Mouse (Mus musculus): ENCODE results near the gene Pde4d.

The Pde4d gene

GRCm38 (mm10) chr13:109638273-109638672, 1188.5 kb downstream of the Pde4d start:
- DNase-seq: no peak

GRCm38 (mm10) chr13:109639286-109639685, 1189.5 kb downstream of the Pde4d start:
- no peak for DNase-seq

- no peak for DNase-seq
Measured at GRCm38 (mm10) chr13:109641562-109641961, 1191.8 kb downstream of the Pde4d start.

GRCm38 (mm10) chr13:109643419-109643818, 1193.7 kb downstream of the Pde4d start:
- no peak for DNase-seq

GRCm38 (mm10) chr13:109644086-109644485, 1194.3 kb downstream of the Pde4d start:
- DNase-seq: no peak

- DNase-seq: no peak
Measured at GRCm38 (mm10) chr13:109645284-109645909, 1195.6 kb downstream of the Pde4d start.

GRCm38 (mm10) chr13:109645910-109646284, 1196.1 kb downstream of the Pde4d start:
- DNase-seq: no peak

- no peak for DNase-seq
Measured at GRCm38 (mm10) chr13:109646597-109647232, 1197.0 kb downstream of the Pde4d start.

- DNase-seq: no peak
Measured at GRCm38 (mm10) chr13:109647479-109648199, 1197.9 kb downstream of the Pde4d start.

- DNase-seq: no peak
Measured at GRCm38 (mm10) chr13:109648311-109648710, 1198.6 kb downstream of the Pde4d start.

- no peak for DNase-seq
Measured at GRCm38 (mm10) chr13:109651790-109652605, 1202.2 kb downstream of the Pde4d start.

GRCm38 (mm10) chr13:109652631-109653030, 1202.9 kb downstream of the Pde4d start:
- DNase-seq: peak in 1 of 2 experiments; percentile 19

- no peak for DNase-seq
Measured at GRCm38 (mm10) chr13:109655390-109655789, 1205.6 kb downstream of the Pde4d start.

- DNase-seq: peak; percentile 15 to 51
Measured at GRCm38 (mm10) chr13:109659103-109659502, 1209.4 kb downstream of the Pde4d start.

- no peak for DNase-seq
Measured at GRCm38 (mm10) chr13:109661345-109661744, 1211.6 kb downstream of the Pde4d start.

GRCm38 (mm10) chr13:109662099-109662498, 1212.4 kb downstream of the Pde4d start:
- DNase-seq: peak; percentile 64 to 80

- DNase-seq: no peak
Measured at GRCm38 (mm10) chr13:109662731-109663130, 1213.0 kb downstream of the Pde4d start.

GRCm38 (mm10) chr13:109664956-109665802, 1215.4 kb downstream of the Pde4d start:
- peak; percentile 21 to 71 for DNase-seq

GRCm38 (mm10) chr13:109665803-109666403, 1216.2 kb downstream of the Pde4d start:
- DNase-seq: no peak

GRCm38 (mm10) chr13:109669965-109670364, 1220.2 kb downstream of the Pde4d start:
- DNase-seq: peak; percentile 34 to 48

- DNase-seq: no peak
Measured at GRCm38 (mm10) chr13:109671589-109672347, 1222.0 kb downstream of the Pde4d start.
